Mouse (Mus musculus) adrenal gland, postnatal 4 days (tissue): ENCODE measurements around the gene Stradb. TPM values are rescaled to one million over a fixed set of nuclear protein-coding genes. Genes with fewer than 3 reads are reported as not detected.
"Not testable (repeated sequence)": the region's sequence is repeated elsewhere in the genome, so short reads cannot be mapped to it uniquely, and the experiment has no call there.

Experiments used
- DNase-seq, 2 experiments: peaks; one replicate each; pipeline ENCODE4 v3.0.0; 2021 to 2022; ENCODE audit warnings: low spot score in 2 of 2, mixed read lengths in 2 of 2
- total RNA-seq, 2 experiments: library from RNA; stranded (reverse); gene quantifications; 2 replicates each; pipeline ENCODE4 v1.2.3; 2021

Gene Stradb
- total RNA-seq, 2 experiments from 2014 or later = 24.6 to 25.5 TPM

DNA sequence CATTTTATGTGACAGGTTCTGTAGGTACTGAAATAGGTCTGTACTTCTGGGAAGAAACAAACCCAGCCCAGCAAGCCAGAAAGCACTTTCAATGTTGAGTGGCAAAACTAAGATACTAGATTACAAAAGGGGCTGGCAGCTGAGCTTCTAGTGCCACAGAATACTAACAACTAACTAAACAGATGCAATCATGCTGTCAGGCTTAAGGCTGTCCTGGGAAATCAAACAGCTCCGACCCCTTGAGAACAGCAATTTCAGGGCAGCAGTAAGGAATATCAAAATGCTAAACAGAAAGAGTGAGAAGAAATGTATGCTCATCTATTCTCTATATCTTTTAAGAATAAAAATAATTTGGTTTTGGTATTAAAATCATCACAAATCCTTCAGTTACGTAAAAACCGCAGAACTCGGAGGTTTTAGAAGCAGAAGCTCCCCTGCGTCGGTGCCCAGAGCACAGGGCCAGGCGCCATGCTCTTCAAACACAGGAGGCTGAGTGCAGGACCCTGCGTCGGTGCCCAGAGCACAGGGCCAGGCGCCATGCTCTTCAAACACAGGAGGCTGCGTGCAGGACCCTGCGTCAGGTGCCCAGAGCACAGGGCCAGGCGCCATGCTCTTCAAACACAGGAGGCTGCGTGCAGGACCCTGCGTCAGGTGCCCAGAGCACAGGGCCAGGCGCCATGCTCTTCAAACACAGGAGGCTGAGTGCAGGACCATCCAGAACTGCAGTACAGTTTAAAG, 14.4 kb upstream of the Stradb start:
- not testable (repeated sequence) for DNase-seq

DNA sequence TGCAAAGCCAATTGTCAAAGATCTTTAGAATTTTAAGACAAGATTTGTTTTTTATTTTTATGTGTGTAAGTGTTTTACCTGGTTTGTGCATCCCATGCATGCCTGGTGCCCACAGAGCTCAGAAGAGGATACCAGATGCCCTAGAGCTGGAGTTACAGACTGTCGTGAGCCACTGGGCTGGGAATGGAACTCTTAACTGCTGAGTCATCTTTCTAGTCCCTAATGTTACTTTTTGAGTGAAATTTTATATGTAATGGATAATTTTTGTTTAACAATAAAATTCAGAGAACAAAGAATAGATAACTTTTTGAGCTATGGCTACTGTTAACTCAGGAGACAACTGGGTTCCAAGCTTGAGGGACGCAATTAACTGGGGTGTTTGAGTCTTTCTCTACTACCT, 13.6 kb upstream of the Stradb start:
- no peak for DNase-seq

DNA sequence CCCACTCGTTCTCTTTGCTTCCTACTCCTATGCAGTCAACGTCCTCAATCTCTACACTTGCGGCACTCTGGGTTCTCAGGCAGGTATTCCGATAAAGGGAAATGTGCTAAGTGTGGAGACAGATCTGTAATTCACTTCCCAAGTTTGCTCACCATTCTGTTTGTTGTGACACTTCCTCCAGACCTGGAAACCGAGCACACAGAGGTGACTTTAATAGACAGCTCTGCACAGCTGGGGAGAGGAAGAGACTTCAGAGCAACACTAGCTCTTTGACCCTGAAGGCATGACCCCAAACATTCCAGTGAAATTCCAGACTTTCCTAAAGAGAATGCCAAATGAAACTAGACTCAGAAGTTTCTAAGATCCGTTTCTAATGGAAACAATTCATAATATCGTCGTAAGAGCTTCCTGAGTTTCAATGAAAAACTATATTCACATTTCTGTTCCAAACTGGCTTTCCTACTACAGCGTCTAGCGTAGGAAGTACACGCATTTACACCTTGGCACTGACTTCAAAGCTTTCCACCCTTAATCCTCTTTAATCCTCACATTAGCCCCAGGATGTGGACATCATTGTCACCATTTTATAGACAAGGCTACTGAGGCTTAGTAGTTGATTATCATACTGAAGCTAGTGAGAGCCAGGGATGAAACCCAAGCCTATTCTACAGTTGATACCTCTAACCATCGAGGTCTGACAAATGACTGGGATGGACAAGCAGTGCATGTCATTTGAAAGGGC, 12.0 kb upstream of the Stradb start:
- DNase-seq = no peak

DNA sequence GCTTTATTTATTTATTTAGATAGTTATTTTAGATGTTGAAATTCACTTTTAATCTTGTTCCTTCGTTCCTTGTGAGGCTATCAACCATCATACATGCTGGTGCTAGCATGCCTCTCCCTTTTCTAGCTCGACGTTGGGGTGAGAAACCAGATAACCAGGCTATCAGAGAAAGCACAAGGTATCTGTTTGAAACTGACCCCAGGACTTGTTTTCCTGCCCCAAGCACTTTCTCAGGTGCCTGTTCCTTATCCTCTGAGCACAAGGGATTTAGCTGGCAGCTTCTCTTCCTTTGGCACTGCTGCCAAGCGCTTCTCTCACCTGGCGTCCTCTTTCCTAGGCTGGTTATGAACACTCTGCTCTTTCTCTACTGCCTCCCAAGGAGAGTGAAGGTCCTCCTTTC, 10.9 kb upstream of the Stradb start:
- DNase-seq = no peak

DNA sequence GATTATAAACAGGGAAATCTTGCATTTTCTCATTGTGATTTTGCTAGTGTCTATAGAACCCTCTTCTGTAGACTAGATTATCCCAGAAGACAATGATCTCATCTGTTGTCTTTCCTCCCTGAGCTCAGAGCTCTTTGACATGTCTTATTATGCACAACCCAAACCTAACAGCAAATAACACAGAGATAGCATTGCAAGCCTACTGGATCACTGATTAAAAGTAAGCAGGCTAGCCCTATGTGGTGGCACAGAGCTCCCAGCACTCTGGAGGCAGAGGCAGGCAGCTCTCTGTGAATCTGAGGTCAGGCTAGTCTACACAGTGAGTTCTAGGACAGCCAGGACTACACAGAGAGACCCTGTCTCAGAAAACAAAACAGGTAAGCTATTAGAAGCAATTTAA, 10.5 kb upstream of the Stradb start:
- DNase-seq = no peak

DNA sequence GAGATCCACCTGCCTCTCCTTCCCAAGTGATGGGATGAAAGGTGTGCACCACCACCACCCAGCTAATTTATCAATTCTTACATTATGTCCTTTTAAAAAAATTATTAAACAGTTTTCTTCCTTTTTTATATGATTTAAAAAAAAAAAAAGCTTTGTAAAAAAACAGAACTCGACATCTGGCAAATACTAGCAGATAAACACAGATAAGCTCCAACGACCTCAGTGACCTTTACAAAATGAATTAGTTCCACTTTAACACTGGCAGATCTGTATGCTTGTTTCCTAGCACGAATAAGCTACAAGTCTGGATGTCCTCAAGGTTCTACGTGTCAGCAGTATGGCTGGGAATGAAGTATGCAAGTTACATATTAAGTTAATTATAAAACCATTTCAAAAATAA, 5.8 kb upstream of the Stradb start:
- DNase-seq = no peak

DNA sequence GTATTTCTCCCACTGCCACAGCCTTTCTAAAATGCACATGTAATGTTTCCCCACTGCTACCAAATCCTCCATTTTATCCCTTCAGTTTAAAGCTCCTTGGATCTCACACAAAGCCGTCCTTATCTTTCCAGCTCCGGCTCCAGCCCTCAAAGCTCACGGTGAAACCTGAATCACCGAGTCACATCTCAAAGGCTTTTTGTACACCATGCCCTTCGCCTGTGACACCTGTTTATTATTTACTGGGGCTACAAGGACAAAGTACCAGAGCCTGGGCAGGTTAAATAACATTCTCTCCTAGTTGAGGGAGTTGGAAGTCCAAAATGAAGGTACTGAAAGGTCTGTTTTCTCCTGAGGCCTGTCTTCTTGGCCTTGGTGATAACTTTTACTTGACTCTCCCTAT, 3.3 kb upstream of the Stradb start:
- DNase-seq = no peak

DNA sequence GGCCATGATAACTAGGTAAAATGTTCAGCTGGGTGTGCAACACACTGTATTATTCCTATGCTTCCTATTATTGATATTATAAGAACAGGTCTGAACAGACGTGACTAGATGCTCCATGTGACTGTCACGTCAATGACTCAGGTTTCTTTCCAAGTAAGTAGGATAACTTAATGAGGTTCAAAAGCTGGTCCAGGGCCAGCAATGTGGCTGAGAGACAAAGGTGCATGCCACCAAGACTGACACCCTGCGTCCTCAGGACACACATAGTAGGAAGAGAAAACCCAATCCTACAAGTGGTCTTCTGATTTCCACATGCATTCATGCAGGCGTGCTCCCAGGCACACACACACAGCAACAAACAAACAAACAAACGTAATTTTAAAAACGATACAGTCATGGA, 2.2 kb upstream of the Stradb start:
- no peak for DNase-seq

DNA sequence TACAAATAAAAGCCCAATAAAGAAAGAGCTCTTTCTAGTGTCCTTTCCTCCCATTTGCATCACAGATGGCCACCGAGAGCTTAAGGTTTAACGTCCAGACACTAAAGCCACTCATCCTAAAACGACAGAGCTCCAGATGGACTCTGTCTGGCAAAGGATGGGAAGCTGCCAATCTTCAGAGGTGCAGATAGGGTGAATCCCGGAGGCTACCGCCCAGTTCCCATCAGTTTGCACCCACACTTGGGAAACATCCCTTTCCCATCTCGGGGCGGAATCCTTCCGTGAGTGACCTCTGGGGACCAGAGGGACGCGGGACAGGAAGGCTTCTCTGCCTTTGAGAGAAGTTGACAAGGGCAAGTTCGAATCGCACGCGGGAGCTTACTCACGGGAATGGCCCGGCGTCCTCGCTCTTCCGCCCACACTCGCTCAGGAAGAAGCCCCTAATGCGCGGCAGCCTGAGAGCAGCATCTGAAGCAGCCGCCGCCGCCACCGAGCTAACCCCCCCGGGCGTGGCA, 414 bp upstream of the Stradb start:
- no peak for DNase-seq

DNA sequence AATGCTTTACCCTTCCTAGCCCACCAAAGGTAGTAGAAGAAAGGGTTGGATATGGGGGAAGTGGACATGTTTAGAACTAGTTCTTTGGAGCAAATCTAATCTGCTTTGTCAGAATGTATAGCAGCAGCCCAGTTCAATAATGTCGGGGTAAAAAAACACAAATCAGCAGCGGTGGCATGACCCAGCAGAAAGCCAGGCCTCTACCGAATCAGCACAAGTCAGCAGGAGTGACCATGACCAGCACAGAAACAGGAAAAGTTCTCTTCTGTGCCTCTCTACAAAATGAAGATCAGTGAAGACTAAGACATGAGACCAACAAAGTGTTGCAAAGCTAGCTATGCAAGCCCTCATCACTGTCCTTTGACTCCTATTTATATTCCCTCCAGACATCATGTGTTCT, 9.0 kb downstream of the Stradb start:
- DNase-seq = no peak

DNA sequence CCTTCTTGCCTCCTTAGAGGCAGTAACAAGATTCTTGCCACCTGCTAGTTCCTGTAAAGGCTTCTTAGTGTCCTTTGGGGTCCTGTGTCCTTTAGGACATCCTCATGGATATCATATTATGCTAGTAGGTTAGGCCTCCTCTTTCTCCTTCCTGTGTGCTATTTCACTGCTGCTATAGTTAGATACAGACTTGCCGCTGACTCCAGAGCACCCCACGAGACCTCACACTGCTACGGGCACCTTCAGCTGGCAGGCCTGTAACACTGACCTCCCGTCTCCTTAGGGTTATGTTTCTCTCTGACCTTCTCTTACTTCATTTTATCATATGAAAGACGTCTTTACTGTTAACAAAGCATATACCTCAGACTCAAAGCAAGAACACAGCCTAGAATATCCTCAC, 11.3 kb downstream of the Stradb start:
- DNase-seq = no peak

DNA sequence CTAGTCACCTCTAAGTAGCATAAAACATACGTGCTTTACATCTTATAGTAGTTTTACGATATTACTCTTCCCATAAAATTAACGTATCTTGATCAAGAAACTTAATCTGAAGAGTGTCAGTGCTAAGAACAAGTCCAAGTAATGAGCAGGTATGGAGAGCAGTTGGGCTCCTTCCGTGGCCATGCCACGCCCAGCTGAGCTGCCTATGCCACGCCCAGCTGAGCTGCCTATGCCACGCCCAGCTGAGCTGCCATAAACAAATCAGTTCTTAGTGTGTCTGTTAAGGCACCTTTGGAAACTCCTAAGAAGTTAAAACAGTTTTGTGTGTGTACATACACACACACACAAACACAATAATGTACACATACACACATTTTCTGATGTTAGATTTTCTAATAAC, 19.8 kb downstream of the Stradb start:
- no peak for DNase-seq

DNA sequence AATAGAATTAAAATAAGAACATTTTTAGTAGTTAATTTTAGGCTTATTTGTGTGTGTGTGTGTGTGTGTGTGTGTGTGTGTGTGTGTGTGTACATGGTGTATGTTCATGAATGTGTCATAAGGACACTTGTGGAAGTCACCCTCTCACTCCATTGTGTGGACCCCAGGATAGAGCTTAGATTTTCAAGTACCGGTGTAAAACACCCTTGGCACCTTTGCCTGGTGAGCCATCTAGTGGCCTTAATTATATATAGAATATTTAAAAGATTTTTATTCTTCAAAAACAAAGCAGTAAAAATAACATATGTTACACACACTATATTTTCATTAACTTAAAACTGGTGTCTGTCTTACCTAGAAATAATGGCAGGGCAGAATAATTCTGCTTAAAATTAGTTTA, 20.4 kb downstream of the Stradb start:
- no peak for DNase-seq

DNA sequence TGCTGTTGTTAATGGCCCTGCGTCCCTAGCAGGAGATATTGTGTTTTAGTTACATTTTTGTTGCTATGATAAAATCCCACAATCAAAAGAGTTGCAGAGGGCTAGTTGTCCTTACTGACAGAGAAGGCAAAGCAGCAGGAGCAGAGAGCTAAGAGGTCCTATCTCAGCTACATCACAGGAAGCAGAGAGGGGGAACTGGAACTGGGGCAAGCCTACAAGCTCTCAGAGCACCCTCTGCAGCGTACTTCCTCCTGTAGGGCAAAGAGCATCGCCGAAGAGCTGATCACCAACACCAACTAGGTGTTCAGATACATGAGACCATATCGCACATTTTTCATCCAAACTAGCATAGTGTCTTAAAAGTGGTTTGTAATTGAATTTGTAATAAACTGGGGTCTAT, 22.0 kb downstream of the Stradb start:
- DNase-seq = no peak

DNA sequence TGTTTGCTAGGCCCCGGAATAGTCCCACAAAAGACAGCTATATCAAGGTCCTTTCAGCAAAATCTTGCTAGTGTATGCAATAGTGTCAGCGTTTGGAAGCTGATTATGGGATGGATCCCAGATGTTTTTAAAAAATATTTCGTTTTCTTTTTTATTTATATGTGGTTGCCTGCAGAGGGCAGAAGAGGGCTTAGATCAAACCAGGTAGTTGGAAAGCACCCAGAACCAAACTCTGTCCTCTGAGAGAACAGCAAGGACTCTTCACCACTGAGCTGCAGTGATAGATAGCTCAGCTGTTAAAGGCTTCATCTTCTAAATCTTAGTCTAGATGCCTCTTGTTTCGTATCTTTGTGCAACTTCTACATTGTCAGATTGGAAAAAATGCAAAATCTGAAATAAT, 35.9 kb downstream of the Stradb start:
- DNase-seq = no peak

DNA sequence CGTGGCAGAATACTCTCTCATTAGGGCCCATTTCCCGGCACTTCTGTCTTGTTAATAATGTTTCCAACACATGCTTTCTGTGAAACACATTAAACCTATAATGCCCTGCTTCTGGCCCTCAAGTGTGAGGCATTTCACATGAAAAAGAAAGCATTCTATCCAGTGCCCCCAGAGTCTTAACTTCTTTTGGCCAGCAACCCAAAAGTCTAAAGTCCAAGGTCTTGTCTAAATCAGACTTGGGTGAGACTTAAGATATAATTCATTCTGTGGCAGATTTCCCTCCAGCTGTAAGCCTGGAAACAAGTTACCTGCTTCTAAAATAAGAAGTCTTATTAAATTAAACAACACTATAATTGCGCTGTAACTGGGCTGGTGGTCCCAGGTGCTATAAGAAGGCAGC, 48.2 kb downstream of the Stradb start:
- no peak for DNase-seq

DNA sequence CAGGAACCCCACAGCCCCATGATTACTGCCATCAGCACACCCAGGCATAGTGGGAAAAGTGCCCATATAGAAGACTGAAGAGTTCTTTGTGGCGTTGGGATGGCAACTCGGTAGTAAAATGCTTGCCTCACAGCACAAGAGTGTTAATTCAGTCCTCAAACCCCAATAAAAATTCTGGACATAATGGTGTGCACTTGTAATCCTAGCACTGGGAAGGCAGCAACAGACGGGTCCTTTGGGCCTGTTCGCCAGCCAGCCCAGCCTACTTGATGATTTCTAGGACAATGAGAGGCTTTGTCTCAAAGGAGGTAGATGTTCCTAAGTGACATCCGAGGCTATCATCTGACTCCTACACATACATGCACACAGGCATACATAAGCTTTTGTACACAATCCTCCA, 64.4 kb downstream of the Stradb start:
- no peak for DNase-seq

Other genes with a start within 250 kb of the Stradb start
- gene Casp8, start 178.1 kb upstream of the Stradb start, total RNA-seq = 10 to 100 TPM; 25.6 to 29.8 TPM
- 10 to 100 TPM; 52.2 to 60.1 TPM for gene Trak2, start 92 bp upstream of the Stradb start, total RNA-seq
- not detected for gene C2cd6, start 121.4 kb downstream of the Stradb start, total RNA-seq
- 10 to 100 TPM; 20.7 to 22.3 TPM for gene Tmem237, start 146.9 kb downstream of the Stradb start, total RNA-seq
- under 1 TPM; 0.14 to 0.39 TPM for gene Mpp4, start 189.9 kb downstream of the Stradb start, total RNA-seq